Mouse (Mus musculus) testis, adult 2 months (tissue): ENCODE measurements around the gene Parp3. TPM values are rescaled to one million over a fixed set of nuclear protein-coding genes. Genes with fewer than 3 reads are reported as not detected.

ENCODE experiments used
- H3K27ac ChIP-seq: fragments of 200-500 bp; 2 replicates; pipeline ENCODE4 v1.5.1; 2012; ENCODE audit warnings: low read depth, low read length; ENCODE audit not compliant: control insufficient read depth, insufficient read depth
- H3K27me3 ChIP-seq: fragments of 200-500 bp; 2 replicates; pipeline ENCODE4 v1.6.1; 2012; ENCODE audit warnings: mild to moderate bottlenecking, low read length, moderate library complexity; ENCODE audit not compliant: control insufficient read depth, insufficient read depth
- H3K36me3 ChIP-seq: fragments of 200-500 bp; 2 replicates; pipeline ENCODE4 v1.6.1; 2012; ENCODE audit warnings: mild to moderate bottlenecking, low read length; ENCODE audit not compliant: control insufficient read depth, insufficient read depth
- H3K4me1 ChIP-seq: fragments of 200-500 bp; 2 replicates; pipeline ENCODE4 v1.6.1; 2012; ENCODE audit warnings: low read length; ENCODE audit not compliant: control insufficient read depth, insufficient read depth
- H3K4me3 ChIP-seq: fragments of 200-500 bp; 2 replicates; pipeline ENCODE4 v1.5.1; 2012; ENCODE audit warnings: low read depth, mild to moderate bottlenecking, low read length, moderate library complexity, mixed read lengths; ENCODE audit not compliant: control insufficient read depth
- CTCF ChIP-seq: fragments of 200-500 bp; IDR thresholded peaks from 2 replicates; pipeline ENCODE4 v1.5.1; 2012; ENCODE audit warnings: low read depth, mild to moderate bottlenecking, inconsistent platforms, low read length, moderate library complexity; ENCODE audit not compliant: control insufficient read depth, insufficient read depth, insufficient replicate concordance
- POLR2A ChIP-seq: fragments of 200-500 bp; IDR thresholded peaks from 2 replicates; pipeline ENCODE4 v1.6.1; 2012; ENCODE audit warnings: low read depth, mild to moderate bottlenecking, inconsistent platforms, low read length, moderate library complexity; ENCODE audit not compliant: control insufficient read depth
- polyA plus RNA-seq: library from polyadenylated mRNA; depleted of rRNA; stranded (reverse); fragments of >200 nt; gene quantifications from 2 replicates; pipeline ENCODE4 v1.2.3, GENCODE M21; 2012

Gene Parp3
- polyA plus RNA-seq, 1 experiment: 2.9 TPM

DNA sequence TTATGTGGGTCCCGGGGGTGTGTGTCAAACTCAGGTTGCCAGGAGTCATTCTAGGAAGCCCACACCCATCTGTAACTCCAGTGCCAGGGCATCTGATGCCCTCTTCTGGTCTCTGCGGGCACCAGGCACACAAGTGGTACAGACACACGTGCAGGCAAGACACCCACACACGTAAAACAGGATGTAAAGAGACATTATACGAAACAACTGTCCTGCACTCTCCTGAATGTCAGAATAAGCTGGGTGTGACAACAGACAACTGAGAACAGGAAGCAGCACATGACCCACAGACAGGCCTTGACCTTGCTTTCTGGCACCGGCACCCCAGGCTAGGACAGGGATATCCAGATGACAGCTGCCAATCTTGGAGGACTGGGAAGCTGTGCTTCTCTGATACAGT is 7.4 kb downstream of the Parp3 start:
- H3K27ac ChIP-seq: no peak overlapping the region
- H3K27me3 ChIP-seq: no peaks in the 10 kb centered on the region
- H3K4me3 ChIP-seq: no peak overlapping the region
- TF ChIP-seq POLR2A (no peak), CTCF (no peak)
- peaks cover 11% of the 10 kb centered on the region for H3K4me1 ChIP-seq
- H3K36me3 ChIP-seq: no peaks in the 10 kb centered on the region

DNA sequence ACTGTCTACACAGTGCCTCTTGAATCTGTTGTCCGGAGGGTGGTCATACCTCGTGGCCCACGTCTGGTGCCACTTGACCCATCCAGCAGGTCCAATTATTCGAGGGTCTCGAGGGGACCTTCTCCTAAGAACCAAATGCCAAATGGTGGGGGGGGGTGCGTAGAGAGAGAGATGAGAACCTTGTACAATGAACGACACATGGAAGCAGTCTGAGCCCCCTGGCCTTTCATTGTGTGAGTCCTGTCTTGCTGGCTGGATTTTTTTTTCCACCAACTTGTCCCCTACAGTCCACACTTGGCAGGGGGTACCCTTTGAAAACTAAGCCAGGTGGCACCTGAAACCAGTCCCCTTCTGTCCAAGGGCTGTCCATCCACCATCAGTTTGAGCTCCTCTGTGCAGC is 9.0 kb downstream of the Parp3 start:
- TF ChIP-seq CTCF (no peak), POLR2A (no peak)
- Histone ChIP-seq H3K27me3 (no peaks in the 10 kb centered on the region), H3K27ac (no peak overlapping the region), H3K36me3 (no peaks in the 10 kb centered on the region), H3K4me1 (peaks cover 12% of the 10 kb centered on the region), H3K4me3 (no peak overlapping the region)

DNA sequence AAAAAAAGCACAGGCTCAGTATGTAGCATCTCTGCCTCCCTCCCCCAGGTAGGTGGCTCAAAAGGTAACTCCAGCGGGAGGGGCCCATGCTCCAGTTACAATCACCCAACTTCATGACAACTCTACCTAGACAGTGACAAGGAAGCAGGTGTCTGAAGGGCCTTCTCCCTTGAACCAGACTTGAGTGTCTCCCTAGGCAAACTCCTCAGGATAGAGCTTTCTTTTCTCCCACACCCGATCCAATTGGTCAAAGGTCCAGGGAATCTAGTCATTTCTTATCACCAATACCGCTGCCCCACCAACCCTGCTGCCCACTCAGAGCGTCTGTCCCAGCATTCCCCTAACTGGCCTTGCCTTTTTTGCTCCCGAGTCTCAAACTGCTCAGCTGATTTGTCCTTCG is 10.0 kb downstream of the Parp3 start:
- no peak overlapping the region for H3K4me3 ChIP-seq
- no peaks in the 10 kb centered on the region for H3K36me3 ChIP-seq
- TF ChIP-seq POLR2A (no peak), CTCF (no peak)
- peaks cover 11% of the 10 kb centered on the region for H3K4me1 ChIP-seq
- no peak overlapping the region for H3K27ac ChIP-seq
- no peaks in the 10 kb centered on the region for H3K27me3 ChIP-seq

DNA sequence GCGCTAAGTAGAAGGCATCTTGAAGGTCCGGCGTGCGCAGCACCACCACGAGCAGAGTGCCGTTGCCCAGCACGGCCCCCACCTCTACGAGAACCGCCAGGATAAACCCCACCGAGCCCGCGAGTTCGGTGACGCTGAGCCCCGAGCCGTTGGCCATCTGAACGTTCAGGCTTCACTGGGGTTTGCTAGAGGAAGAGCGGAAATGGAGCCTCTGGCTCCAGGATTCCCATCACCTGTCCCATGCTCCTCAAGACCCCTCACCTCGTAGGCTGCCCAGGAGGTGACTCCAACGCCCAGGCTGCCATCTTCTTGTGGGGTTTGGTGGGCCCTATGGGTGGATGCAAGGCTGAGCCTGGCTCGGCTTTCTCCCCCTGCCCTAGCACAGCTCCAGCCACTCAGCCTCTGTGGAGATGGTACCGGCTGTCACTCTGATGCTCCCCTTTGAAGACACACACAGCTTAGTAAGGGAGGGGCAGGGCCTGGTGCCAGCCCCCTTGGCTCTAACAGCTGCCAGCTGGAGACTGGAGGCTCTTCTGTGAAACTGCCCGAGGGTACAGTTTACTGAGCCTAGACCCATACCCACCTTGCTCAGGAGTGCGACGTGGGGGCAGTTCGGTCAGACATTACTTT is 11.1 kb downstream of the Parp3 start, which contains the start of gene Gpr62:
Gene Gpr62, minus strand, starts transcription at position 368 of the 630 bp plus-strand sequence.
- TF ChIP-seq POLR2A (no peak; the same call in 1 of the 2 replicates), CTCF (no peak)
- Histone ChIP-seq H3K4me3 (peak within 1 kb of the TSS; percentile 84), H3K27ac (peak within 1 kb of the TSS; percentile 67), H3K4me1 (peaks cover 11% of the 10 kb centered on the region), H3K27me3 (no peaks in the 10 kb centered on the region), H3K36me3 (no peaks in the 10 kb centered on the region)

DNA sequence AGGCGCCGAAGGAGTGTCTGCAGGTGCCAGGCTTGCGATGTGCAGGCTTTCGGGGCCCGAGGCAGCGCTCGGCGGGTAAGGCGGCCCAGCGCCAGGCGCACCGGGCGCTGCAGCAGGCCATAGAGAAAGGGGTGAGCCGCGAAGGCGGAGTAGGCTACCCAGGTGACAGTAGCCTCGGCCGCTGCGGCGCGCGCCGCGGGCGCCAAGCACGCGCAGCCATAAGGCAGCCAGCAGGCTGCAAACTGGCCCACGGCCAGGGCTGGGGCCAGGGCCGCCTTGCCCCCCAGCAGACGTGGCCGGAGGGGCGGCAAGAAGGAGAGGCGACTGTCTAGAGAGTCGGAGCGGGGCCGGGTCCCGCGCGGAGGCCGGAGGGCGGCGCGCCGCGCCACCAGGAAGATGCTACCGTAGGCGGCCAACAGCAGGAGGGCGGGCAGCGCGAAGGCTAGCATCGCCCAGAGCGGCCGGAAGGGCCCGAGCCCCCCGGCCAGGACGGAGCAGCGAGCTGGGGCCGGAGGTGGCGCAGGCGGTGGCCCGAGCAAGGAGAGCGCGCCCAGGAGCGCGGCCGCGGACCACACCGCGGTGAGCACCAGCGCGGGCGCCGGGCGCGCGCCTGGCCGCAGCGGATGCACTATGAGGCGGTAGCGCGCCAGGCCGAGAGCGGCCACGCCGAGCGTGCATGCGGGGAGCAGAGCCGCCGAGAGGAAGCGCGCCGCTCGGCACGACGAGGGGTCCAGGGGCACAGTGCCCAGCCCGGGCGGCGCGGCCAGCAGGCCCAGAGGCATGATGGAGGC is 11.8 kb downstream of the Parp3 start:
- no peak for TF ChIP-seq CTCF
- TF ChIP-seq POLR2A: no peak
- H3K27me3 ChIP-seq: no peaks in the 10 kb centered on the region
- H3K4me3 ChIP-seq: peak overlapping the region; percentile 84
- H3K4me1 ChIP-seq: peaks cover 11% of the 10 kb centered on the region
- H3K27ac ChIP-seq: 0 out of 2 replicates have a peak overlapping the region, but pooled peaks have one; percentile 46
- H3K36me3 ChIP-seq: no peaks in the 10 kb centered on the region

DNA sequence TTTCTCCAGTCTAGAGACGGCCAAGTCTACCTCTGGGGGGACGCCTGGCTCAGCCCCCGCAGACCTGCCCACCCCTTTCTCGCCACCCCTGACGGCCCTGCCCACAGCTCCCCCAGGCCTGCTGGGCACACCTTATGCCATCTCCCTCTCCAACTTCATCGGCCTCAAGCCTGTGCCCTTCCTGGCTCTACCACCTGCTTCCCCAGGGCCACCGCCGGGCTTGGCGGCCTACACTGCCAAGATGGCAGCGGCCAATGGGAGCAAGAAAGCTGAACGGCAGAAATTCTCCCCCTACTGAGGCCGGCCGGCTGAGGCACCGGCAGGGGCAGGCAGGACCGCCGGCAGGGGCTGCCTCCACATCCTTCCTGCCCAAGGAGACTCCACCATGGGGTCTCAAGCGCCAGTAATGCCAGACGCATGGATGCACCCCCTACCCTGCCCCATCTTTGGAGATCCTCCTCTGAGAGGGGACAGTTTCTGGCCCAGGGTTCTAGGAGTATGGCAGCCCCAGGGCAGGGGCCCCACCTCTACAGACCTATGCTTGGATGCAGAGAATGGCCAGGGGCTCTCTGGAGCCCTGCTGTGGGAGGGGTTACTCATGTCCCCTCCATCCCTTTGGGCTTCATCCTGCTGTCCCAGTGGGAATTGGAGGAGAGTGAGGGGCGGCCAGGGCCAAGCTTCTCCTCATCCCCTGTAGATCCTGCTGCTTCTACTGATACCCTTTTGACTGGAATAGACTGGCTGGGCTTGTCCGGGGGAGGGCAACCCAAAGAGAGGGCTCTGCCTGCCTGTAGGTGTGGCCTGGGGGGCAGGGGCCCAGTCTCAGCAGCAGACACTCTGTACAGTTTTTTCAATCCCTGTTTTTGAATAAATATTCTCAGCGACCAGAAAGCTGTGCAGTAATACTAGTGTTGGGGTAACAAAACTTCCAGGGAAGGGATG is 13.4 kb downstream of the Parp3 start:
- H3K4me1 ChIP-seq: peaks cover 11% of the 10 kb centered on the region
- TF ChIP-seq POLR2A (no peak), CTCF (no peak)
- H3K27me3 ChIP-seq: no peaks in the 10 kb centered on the region
- H3K4me3 ChIP-seq: no peak overlapping the region
- H3K36me3 ChIP-seq: no peaks in the 10 kb centered on the region
- H3K27ac ChIP-seq: no peak overlapping the region
